Mouse (Mus musculus) urinary bladder, adult 2 months (tissue): ENCODE data around the gene Zfp26. TPM values are rescaled to one million over a fixed set of nuclear protein-coding genes. Genes with fewer than 3 reads are reported as not detected.
A peak's percentile ranks its signal among the peaks of the same experiment; 100 is the strongest.

Experiments
- DNase-seq: peaks from one replicate; pipeline ENCODE4 v3.0.0; 2022; ENCODE audit warnings: low spot score
- polyA plus RNA-seq: library from polyadenylated mRNA; depleted of rRNA; stranded (reverse); fragments of >200 nt; gene quantifications from 2 replicates; pipeline ENCODE4 v1.2.3, GENCODE M21; 2012; rRNA removed

The Zfp26 gene
- 6.8 and 7.5 TPM in 2 replicates for polyA plus RNA-seq

- DNase-seq, result peak; percentile 68
Observed at GRCm38 (mm10) chr9:20459377-20460317, at the start of gene Zfp26. Zfp26 (minus strand) TSS chr9:20460162.

- DNase-seq, result no peak
Observed at GRCm38 (mm10) chr9:20509676-20510075, 49.7 kb upstream of the Zfp26 start.

- DNase-seq, result no peak
Observed at GRCm38 (mm10) chr9:20504801-20505200, 44.8 kb upstream of the Zfp26 start.

GRCm38 (mm10) chr9:20493281-20493680 lies 33.3 kb upstream of the Zfp26 start:
- no peak for DNase-seq

GRCm38 (mm10) chr9:20492527-20493233 lies 32.7 kb upstream of the Zfp26 start, which contains the start of gene Zfp426:
Zfp426 (minus strand) TSS chr9:20492746.
- peak; percentile 80 for DNase-seq

GRCm38 (mm10) chr9:20491858-20492526 lies 32.0 kb upstream of the Zfp26 start:
- no peak for DNase-seq

- DNase-seq, result no peak
Observed at GRCm38 (mm10) chr9:20489536-20489935, 29.6 kb upstream of the Zfp26 start.

GRCm38 (mm10) chr9:20479396-20479795 lies 19.4 kb upstream of the Zfp26 start:
- DNase-seq, result no peak

GRCm38 (mm10) chr9:20476632-20477031 lies 16.7 kb upstream of the Zfp26 start:
- DNase-seq, result no peak

GRCm38 (mm10) chr9:20466761-20467442 lies 6.9 kb upstream of the Zfp26 start:
- DNase-seq, result no peak

- DNase-seq, result no peak
Observed at GRCm38 (mm10) chr9:20453647-20454046, 6.3 kb downstream of the Zfp26 start.

GRCm38 (mm10) chr9:20451493-20451892 lies 8.5 kb downstream of the Zfp26 start:
- DNase-seq, result no peak

GRCm38 (mm10) chr9:20443183-20443783 lies 16.7 kb downstream of the Zfp26 start:
- DNase-seq, result no peak

- DNase-seq, result no peak
Observed at GRCm38 (mm10) chr9:20430004-20430403, 30.0 kb downstream of the Zfp26 start.

GRCm38 (mm10) chr9:20411460-20411859 lies 48.5 kb downstream of the Zfp26 start:
- no peak for DNase-seq

- no peak for DNase-seq
Observed at GRCm38 (mm10) chr9:20409319-20409718, 50.6 kb downstream of the Zfp26 start.

- DNase-seq, result no peak
Observed at GRCm38 (mm10) chr9:20385343-20385703, 74.6 kb downstream of the Zfp26 start.

GRCm38 (mm10) chr9:20384532-20385342 lies 75.2 kb downstream of the Zfp26 start, which contains the start of gene Zfp560:
Zfp560 (minus strand) TSS chr9:20385177.
- DNase-seq, result peak; percentile 79

- DNase-seq, result no peak
Observed at GRCm38 (mm10) chr9:20383659-20384058, 76.3 kb downstream of the Zfp26 start.
